Mouse (Mus musculus) MEL (cell line): ENCODE data around the gene Mfn1. TPM values are rescaled to one million over a fixed set of nuclear protein-coding genes. Genes with fewer than 3 reads are reported as not detected.

Experiments used
- polyA plus RNA-seq, 2 experiments: library from polyadenylated mRNA; stranded (reverse) in 1 of 2; unstranded in 1 of 2; fragments of >175 nt in 1 of 2; fragments of >200 nt in 1 of 2; gene quantifications; 2 replicates each; pipeline versions ENCODE4 v1.2.1 to v1.2.4; 2012; ENCODE audit warnings: low replicate concordance in 2 of 2, low read depth in 1 of 2; ENCODE audit not compliant: insufficient read length in 2 of 2, insufficient read depth in 1 of 2, missing spikeins in 1 of 2
- total RNA-seq: library from RNA; depleted of rRNA; stranded (reverse); fragments of 300-350 nt; gene quantifications from 2 replicates; pipeline ENCODE4 v1.2.3, GENCODE M21; 2012; rRNA removed

Gene Mfn1
- total and polyA plus RNA-seq, 3 experiments: 25.5 to 29.4 TPM; not detected in 1

Other genes with a start within 250 kb of the Mfn1 start
- 3.1 and 3.4 TPM in 2 replicates for gene Zmat3, start 163.5 kb upstream of the Mfn1 start, total RNA-seq
- gene Zmat3, start 163.5 kb upstream of the Mfn1 start, polyA plus RNA-seq: 1 to 10 TPM in 1 of 2 experiments, not detected in 1; 4.4 TPM
- 11.1 and 11.7 TPM in 2 replicates for gene Pik3ca, start 131.8 kb upstream of the Mfn1 start, total RNA-seq
- 10 to 100 TPM in 1 of 2 experiments, not detected in 1; 13.1 TPM for gene Pik3ca, start 131.8 kb upstream of the Mfn1 start, polyA plus RNA-seq
- gene Kcnmb3, start 37.2 kb upstream of the Mfn1 start, total RNA-seq: not detected in 2 replicates
- gene Kcnmb3, start 37.2 kb upstream of the Mfn1 start, polyA plus RNA-seq: not detected
- 34.1 and 34.5 TPM in 2 replicates for gene Zfp639, start 19.2 kb upstream of the Mfn1 start, total RNA-seq
- gene Zfp639, start 19.2 kb upstream of the Mfn1 start, polyA plus RNA-seq: 100 to 1,000 TPM in 1 of 2 experiments, 10 to 100 TPM in 1; 35.4 to 302 TPM
- 61.2 and 62.4 TPM in 2 replicates for gene Gnb4, start 87.1 kb downstream of the Mfn1 start, total RNA-seq
- gene Gnb4, start 87.1 kb downstream of the Mfn1 start, polyA plus RNA-seq: 10 to 100 TPM in 1 of 2 experiments, not detected in 1; 49.5 TPM
- 164 and 175 TPM in 2 replicates for gene Actl6a, start 176.8 kb downstream of the Mfn1 start, total RNA-seq
- gene Actl6a, start 176.8 kb downstream of the Mfn1 start, polyA plus RNA-seq: 100 to 1,000 TPM in 1 of 2 experiments, not detected in 1; 129 TPM
- gene Ndufb5, start 207.5 kb downstream of the Mfn1 start, total RNA-seq: 232 and 241 TPM in 2 replicates
- 100 to 1,000 TPM; 213 to 502 TPM for gene Ndufb5, start 207.5 kb downstream of the Mfn1 start, polyA plus RNA-seq
- 61.5 and 70.3 TPM in 2 replicates for gene Mrpl47, start 208.1 kb downstream of the Mfn1 start, total RNA-seq
- gene Mrpl47, start 208.1 kb downstream of the Mfn1 start, polyA plus RNA-seq: 10 to 100 TPM in 1 of 2 experiments, not detected in 1; 73.1 TPM